Mouse (Mus musculus): ENCODE data around the gene Mbtd1.

GRCm38 (mm10) chr11:93988328-93989062 is 102.8 kb downstream of the Mbtd1 start:
- no peak for TF ChIP-seq CTCF (IDR thresholded peaks at IDR 0.05; ENCODE audit: extremely low read depth, insufficient read depth, low read length)
- no peak for TF ChIP-seq POLR2A (IDR thresholded peaks at IDR 0.05; ENCODE audit: extremely low read depth, insufficient read depth, low read length)

Measured in cortical plate, adult 2 months (tissue).